Mouse (Mus musculus) ES-Bruce4 (cell line): ENCODE results near the gene Zscan12.

Source experiments
- CTCF ChIP-seq: IDR thresholded peaks from one replicate; pipeline ENCODE4 v1.8.1; 2011; ENCODE audit warnings: low read depth, low read length
- EP300 ChIP-seq: IDR thresholded peaks from 2 replicates; pipeline ENCODE4 v1.6.1; 2011; ENCODE audit warnings: low read depth, low read length; ENCODE audit not compliant: insufficient read depth

- TF ChIP-seq CTCF (no peak), EP300 (no peak)
Measured at GRCm38 (mm10) chr13:21415266-21415665, 52.6 kb downstream of the Zscan12 start.
